Mouse (Mus musculus): ENCODE measurements around the gene Psmb8. TPM values are rescaled to one million over a fixed set of nuclear protein-coding genes. Genes with fewer than 3 reads are reported as not detected.

The Psmb8 gene
- total RNA-seq, 2 experiments from 2014 or later = 2.2 to 3.4 TPM

DNA sequence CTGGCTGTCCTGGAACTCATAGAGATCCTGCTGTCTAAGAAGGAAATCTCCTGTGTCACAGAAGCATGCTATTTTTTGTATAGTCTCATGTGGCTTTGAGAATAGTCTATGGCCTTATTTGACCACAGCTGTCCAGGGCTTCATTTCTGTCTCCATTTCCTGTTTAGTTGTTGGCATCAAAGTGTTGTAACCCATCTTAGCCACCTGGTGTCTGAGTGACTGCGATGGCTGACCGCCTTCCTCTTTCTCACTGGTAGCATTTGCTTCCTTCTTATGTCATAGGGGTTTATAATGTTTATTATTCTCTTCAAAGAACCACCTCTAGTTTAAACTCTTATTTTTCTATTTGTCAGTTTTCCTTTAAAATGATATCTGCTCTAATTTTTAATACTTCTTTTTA is 51.2 kb downstream of the Psmb8 start:
- Histone ChIP-seq H3K4me3 (no peak overlapping the region), H3K27ac (no peak overlapping the region)
- no peak for TF ChIP-seq CTCF (IDR thresholded peaks at IDR 0.05)
- intact Hi-C loops (cut with DNase I) = no loop called here
- DNase-seq = no peak

DNA sequence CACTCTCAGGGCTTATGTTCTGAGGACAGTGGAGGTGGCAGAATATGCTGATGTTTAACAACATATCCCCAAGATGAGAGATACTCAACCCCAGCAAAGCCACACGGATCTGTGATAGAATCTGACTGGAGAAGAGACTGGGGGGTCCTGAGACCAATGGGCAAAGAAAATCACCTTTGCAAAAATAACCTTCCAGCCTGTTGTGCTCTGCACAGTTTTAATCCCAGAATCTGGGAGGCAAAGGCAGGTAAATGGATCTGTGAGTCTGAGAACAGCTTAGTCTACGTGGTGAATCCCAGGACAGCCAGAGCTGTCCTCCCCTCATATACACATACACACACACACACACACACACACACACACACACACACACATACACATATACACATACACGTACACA is 51.8 kb downstream of the Psmb8 start:
- no peak overlapping the region for H3K4me3 ChIP-seq
- intact Hi-C loops (cut with DNase I) = no loop called here
- TF ChIP-seq CTCF (IDR thresholded peaks at IDR 0.05) = no peak

DNA sequence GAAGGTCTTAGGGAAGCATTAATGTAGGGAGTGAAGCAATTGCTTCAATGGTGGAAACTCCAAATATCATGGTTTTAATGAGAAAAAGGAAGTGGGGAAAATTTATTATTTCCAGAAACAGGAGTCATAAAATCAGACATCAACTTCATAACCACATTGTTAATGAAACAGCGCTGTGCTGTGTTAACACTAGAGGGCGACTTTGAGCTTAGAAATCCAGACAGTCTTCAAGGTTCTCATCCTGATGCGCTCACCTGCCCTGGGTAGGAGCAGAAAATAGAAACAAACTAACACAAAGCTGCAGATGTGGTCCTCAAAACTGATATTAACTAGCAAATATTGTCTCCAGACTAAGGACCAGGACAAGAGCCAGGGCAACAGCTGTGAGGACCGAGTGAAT is 52.4 kb downstream of the Psmb8 start:
- peak; percentile 86 for TF ChIP-seq CTCF (IDR thresholded peaks at IDR 0.05)
- intact Hi-C loops (cut with DNase I) = loop anchor here (1.0 to 10.0 kb wide), 2 partner anchors 63 to 95 kb away; no protein-coding TSS in a partner anchor
- no peak overlapping the region for H3K27ac ChIP-seq
- DNase-seq = peak; percentile 38
- H3K4me3 ChIP-seq = no peak overlapping the region

More for the DNA sequence above, 51.8 kb downstream of the Psmb8 start:
- no peak for DNase-seq
- H3K27ac ChIP-seq = no peak overlapping the region

Other genes starting within 250 kb of the Psmb8 start
- gene B3galt4, start 246.2 kb upstream of the Psmb8 start, total RNA-seq (2021) = 1 to 10 TPM; 1.3 to 1.4 TPM
- 10 to 100 TPM; 31.7 to 33.4 TPM for gene Vps52, start 241.9 kb upstream of the Psmb8 start, total RNA-seq (2021)
- gene Rps18, start 241.7 kb upstream of the Psmb8 start, total RNA-seq (2021) = 100 to 1,000 TPM; 364 to 443 TPM
- 10 to 100 TPM; 28.2 to 41.1 TPM for gene H2-K1, start 197.4 kb upstream of the Psmb8 start, total RNA-seq (2021)
- 10 to 100 TPM; 11.6 to 12.8 TPM for gene Ring1, start 173.0 kb upstream of the Psmb8 start, total RNA-seq (2021)
- gene H2-Ke6, start 169.7 kb upstream of the Psmb8 start, total RNA-seq (2021) = 10 to 100 TPM; 69.9 to 82.3 TPM
- gene Slc39a7, start 166.0 kb upstream of the Psmb8 start, total RNA-seq (2021) = 10 to 100 TPM; 44.6 to 49.5 TPM
- gene Rxrb, start 165.9 kb upstream of the Psmb8 start, total RNA-seq (2021) = 10 to 100 TPM; 40.5 to 41.7 TPM
- 1 to 10 TPM; 3.0 to 9.6 TPM for gene Col11a2, start 158.3 kb upstream of the Psmb8 start, total RNA-seq (2021)
- not detected for gene H2-Oa, start 105.4 kb upstream of the Psmb8 start, total RNA-seq (2021)
- 1 to 10 TPM; 3.0 to 3.1 TPM for gene H2-DMa, start 78.2 kb upstream of the Psmb8 start, total RNA-seq (2021)
- 10 to 100 TPM; 70.3 to 88.9 TPM for gene Brd2, start 75.1 kb upstream of the Psmb8 start, total RNA-seq (2021)
- under 1 TPM; 0.46 to 0.47 TPM for gene H2-DMb2, start 54.4 kb upstream of the Psmb8 start, total RNA-seq (2021)
- gene H2-DMb1, start 44.6 kb upstream of the Psmb8 start, total RNA-seq (2021) = under 1 TPM; 0.38 to 0.61 TPM
- gene Tap1, start 10.2 kb upstream of the Psmb8 start, total RNA-seq (2021) = 1 to 10 TPM in 1 of 2 experiments, under 1 TPM in 1; 0.74 to 1.5 TPM
- gene Psmb9, start 10.0 kb upstream of the Psmb8 start, total RNA-seq (2021) = 1 to 10 TPM; 1.4 to 1.7 TPM
- gene Tap2, start 5.8 kb downstream of the Psmb8 start, total RNA-seq (2021) = 1 to 10 TPM; 4.9 to 7.5 TPM
- gene H2-Ob, start 41.2 kb downstream of the Psmb8 start, total RNA-seq (2021) = under 1 TPM in 1 of 2 experiments, not detected in 1; 0.11 TPM
- gene H2-Ab1, start 60.0 kb downstream of the Psmb8 start, total RNA-seq (2021) = 1 to 10 TPM; 3.1 to 4.7 TPM
- gene H2-Aa, start 90.1 kb downstream of the Psmb8 start, total RNA-seq (2021) = 1 to 10 TPM; 5.3 to 6.0 TPM
- gene H2-Eb1, start 108.1 kb downstream of the Psmb8 start, total RNA-seq (2021) = 1 to 10 TPM; 3.4 to 4.9 TPM
- gene H2-Eb2, start 127.9 kb downstream of the Psmb8 start, total RNA-seq (2021) = not detected
- gene Btnl2, start 157.1 kb downstream of the Psmb8 start, total RNA-seq (2021) = under 1 TPM; 0.18 to 0.20 TPM
- gene Btnl1, start 179.4 kb downstream of the Psmb8 start, total RNA-seq (2021) = not detected
- under 1 TPM in 1 of 2 experiments, not detected in 1; 0.43 TPM for gene BC051142, start 201.1 kb downstream of the Psmb8 start, total RNA-seq (2021)

All from gastrocnemius, adult 2 months (tissue).